Mouse (Mus musculus) bone marrow macrophage, adult 2 months (primary cell): Measurements from ENCODE around the gene Actl9.

Experiments
- CTCF ChIP-seq: IDR thresholded peaks from 2 replicates; pipeline ENCODE4 v1.5.1; 2012; ENCODE audit warnings: low read depth, mild to moderate bottlenecking, low read length, moderate library complexity
- POLR2A ChIP-seq: IDR thresholded peaks from 2 replicates; pipeline ENCODE4 v1.6.1; 2012; ENCODE audit warnings: mild to moderate bottlenecking, low read depth, low read length, borderline replicate concordance

DNA sequence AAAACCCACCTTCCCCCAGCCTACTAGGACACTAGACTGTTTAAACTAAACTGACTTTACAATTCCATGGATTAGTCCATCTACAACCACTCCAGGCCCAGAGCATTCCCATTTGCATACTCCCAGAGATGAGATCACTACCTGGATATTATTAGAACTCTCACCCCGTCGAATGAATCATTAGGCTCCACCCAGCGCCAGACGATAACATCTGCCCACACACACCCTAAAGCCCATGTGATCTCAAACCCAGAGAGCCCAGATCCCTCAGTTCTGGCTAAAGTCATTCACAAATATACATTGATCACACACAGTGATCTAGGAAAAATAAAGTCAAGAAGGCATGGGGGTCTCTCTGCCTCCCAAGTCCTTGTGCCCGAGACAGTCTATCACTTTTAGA, 7.2 kb downstream of the Actl9 start:
- TF ChIP-seq CTCF (no peak), POLR2A (no peak)
